Mouse (Mus musculus) liver, embryonic 14.5 days (tissue): ENCODE results near the gene Gm39566. TPM values are rescaled to one million over a fixed set of nuclear protein-coding genes. Genes with fewer than 3 reads are reported as not detected.

Experiments
- ATAC-seq: fragments of 200-750 bp; cut with Nextera tagmentation; 2 replicates; pipeline ENCODE4 v1.8.0; 2017; ENCODE audit warnings: moderate number of reproducible peaks, mild to moderate bottlenecking, moderate library complexity; ENCODE audit not compliant: insufficient read depth
- DNase-seq, 3 experiments: peaks; one replicate each; pipeline ENCODE4 v3.0.0-alpha.2; 2012 to 2013; ENCODE audit warnings: low read depth in 3 of 3, low spot score in 3 of 3
- H3K27ac ChIP-seq: fragments of 300-500 bp; sonication (generic); 2 replicates; pipeline ENCODE4 v1.5.1; 2014; ENCODE audit warnings: moderate library complexity, mild to moderate bottlenecking, control low read depth, inconsistent platforms
- H3K27me3 ChIP-seq: fragments of 300-500 bp; sonication (generic); 2 replicates; pipeline ENCODE4 v1.6.1; 2014; ENCODE audit warnings: mild to moderate bottlenecking, low read length, moderate library complexity; ENCODE audit not compliant: control insufficient read depth, insufficient read depth
- H3K36me3 ChIP-seq: fragments of 300-500 bp; sonication (generic); replicated peaks from 2 replicates; pipeline ENCODE4 v1.6.1; 2014; ENCODE audit warnings: low read depth; ENCODE audit not compliant: control insufficient read depth, insufficient read depth
- H3K4me1 ChIP-seq, 2 experiments: fragments of 200-500 bp in 1 of 2; fragments of 300-500 bp in 1 of 2; sonication (generic) in 1 of 2; replicated peaks; 2 replicates each; pipeline ENCODE4 v1.6.1; 2012 to 2014; ENCODE audit warnings: antibody characterized with exemption in 1 of 2, inconsistent platforms in 1 of 2, low read length in 1 of 2; ENCODE audit not compliant: control insufficient read depth in 2 of 2, insufficient read depth in 2 of 2
- H3K4me2 ChIP-seq: fragments of 300-500 bp; sonication (generic); 2 replicates; pipeline ENCODE4 v1.6.1; 2014; ENCODE audit warnings: low read depth, mild to moderate bottlenecking, control low read depth, moderate library complexity
- H3K4me3 ChIP-seq, 2 experiments: fragments of 200-500 bp in 1 of 2; fragments of 300-500 bp in 1 of 2; sonication (generic) in 1 of 2; 2 replicates each; pipeline ENCODE4 v1.5.1; 2012 to 2014; ENCODE audit warnings: low read depth in 2 of 2, low read length in 2 of 2, mild to moderate bottlenecking in 2 of 2, control low read depth in 1 of 2, inconsistent platforms in 1 of 2, moderate library complexity in 1 of 2; ENCODE audit not compliant: insufficient read depth in 1 of 2
- H3K9ac ChIP-seq: fragments of 300-500 bp; sonication (generic); replicated peaks from 2 replicates; pipeline ENCODE4 v1.6.1; 2014; ENCODE audit warnings: mild to moderate bottlenecking, control low read depth, moderate library complexity
- H3K9me3 ChIP-seq: fragments of 300-500 bp; sonication (generic); 2 replicates; pipeline ENCODE4 v1.6.1; 2016; ENCODE audit warnings: low read length, mixed read lengths; ENCODE audit not compliant: control insufficient read depth
- CTCF ChIP-seq: IDR thresholded peaks from 2 replicates; pipeline ENCODE4 v1.5.1; 2016; ENCODE audit warnings: antibody characterized with exemption, low read depth, control low read depth
- EP300 ChIP-seq: IDR thresholded peaks from 2 replicates; pipeline ENCODE4 v1.6.1; 2016; ENCODE audit warnings: antibody characterized with exemption, low read depth
- WGBS: fragments of 180-500 bp; shearing (Covaris S2); extraction: QIAGEN DNeasy Blood & Tissue Kit; methylation state at CpG from one replicate; pipeline ENCODE4 v1.1.7; 2014; ENCODE audit not compliant: insufficient replicate concordance; 5-methylcytosine and 5-hydroxymethylcytosine counted together
- polyA plus RNA-seq, 2 experiments: library from polyadenylated mRNA; depleted of rRNA in 1 of 2; stranded (reverse) in 1 of 2; unstranded in 1 of 2; fragments of >200 nt; fragmentation: Nextera tagmentation in 1 of 2; extraction: Ambion mirVana in 1 of 2; gene quantifications; 2 replicates each; pipeline versions ENCODE4 v1.2.1 to v1.2.3; 2012 to 2014

Gm39566 gene
- polyA plus RNA-seq, 2 experiments = not detected

- Histone ChIP-seq H3K9ac (no peak overlapping the region), H3K4me2 (no peak overlapping the region), H3K36me3 (no peaks in the 10 kb centered on the region), H3K9me3 (no peaks in the 10 kb centered on the region), H3K27me3 (peaks cover 44% of the 10 kb centered on the region), H3K4me1 (peaks cover 14 to 25% of the 10 kb centered on the region in 2 experiments), H3K27ac (no peak overlapping the region), H3K4me3 (no peak overlapping the region)
- ATAC-seq (no peak), DNase-seq (no peak)
- no peak for TF ChIP-seq CTCF
- no peak for TF ChIP-seq EP300
- 15% methylated on average over 9 of the region's 9 CpGs for WGBS
Measured at GRCm38 (mm10) chr11:69835326-69835965, 20.3 kb upstream of the Gm39566 start.

GRCm38 (mm10) chr11:69834001-69834549 lies 19.0 kb upstream of the Gm39566 start:
- Histone ChIP-seq H3K4me3 (peak overlapping the region; percentile 10 to 42; a peak in 3 of 4 replicates), H3K4me2 (peak overlapping the region; percentile 79), H3K36me3 (no peaks in the 10 kb centered on the region), H3K4me1 (peaks cover 10 to 19% of the 10 kb centered on the region in 2 experiments), H3K27me3 (peaks cover 44% of the 10 kb centered on the region), H3K9me3 (no peaks in the 10 kb centered on the region), H3K27ac (no peak overlapping the region), H3K9ac (peak overlapping the region; percentile 61)
- 3% methylated on average over 39 of the region's 48 CpGs for WGBS
- ATAC-seq (peak; percentile 7; the same call in 1 of the 2 replicates), DNase-seq (no peak)
- no peak for TF ChIP-seq CTCF
- no peak for TF ChIP-seq EP300

- ATAC-seq (no peak), DNase-seq (no peak)
- H3K9me3 ChIP-seq = no peaks in the 10 kb centered on the region
- no peaks in the 10 kb centered on the region for H3K36me3 ChIP-seq
- 32% methylated on average over 8 of the region's 8 CpGs for WGBS
- H3K27me3 ChIP-seq = peaks cover 44% of the 10 kb centered on the region
- H3K4me1 ChIP-seq = peaks cover 7 to 17% of the 10 kb centered on the region in 2 experiments
- H3K9ac ChIP-seq = peak overlapping the region; percentile 41
- TF ChIP-seq CTCF (no peak), EP300 (no peak)
- no peak overlapping the region for H3K27ac ChIP-seq
- H3K4me3 ChIP-seq = peak overlapping the region; percentile 10 to 42; a peak in 3 of 4 replicates
- H3K4me2 ChIP-seq = peak overlapping the region; percentile 79
Measured at GRCm38 (mm10) chr11:69833554-69833953, 18.5 kb upstream of the Gm39566 start.

DNA sequence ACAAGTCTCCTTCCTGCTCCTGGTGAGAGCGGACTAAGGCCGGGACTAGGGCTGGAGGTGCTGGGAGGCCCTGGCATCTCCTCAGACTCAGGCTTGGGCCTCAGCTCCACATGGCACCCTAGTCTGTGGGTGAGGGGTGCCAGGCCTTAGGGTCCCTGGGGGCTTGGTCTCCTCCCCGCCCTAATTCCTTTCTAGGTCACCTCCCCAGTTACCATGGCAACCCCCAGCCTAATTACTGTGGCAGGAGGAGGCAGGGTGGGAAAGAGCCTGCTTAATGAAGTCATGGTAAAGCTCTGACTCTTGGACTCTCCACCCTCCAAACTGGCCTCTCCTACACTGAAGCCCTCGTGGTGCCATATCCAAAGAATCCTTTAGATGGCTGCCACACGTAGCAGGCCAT lies 13.7 kb upstream of the Gm39566 start:
- peaks cover 4 to 6% of the 10 kb centered on the region in 2 experiments; a peak in 3 of 4 replicates for H3K4me1 ChIP-seq
- H3K36me3 ChIP-seq = no peaks in the 10 kb centered on the region
- no peak overlapping the region for H3K27ac ChIP-seq
- 62% methylated on average over 5 of the region's 5 CpGs for WGBS
- no peak for DNase-seq
- H3K4me2 ChIP-seq = no peak overlapping the region
- ATAC-seq = no peak
- H3K27me3 ChIP-seq = peaks cover 7% of the 10 kb centered on the region
- H3K9ac ChIP-seq = no peak overlapping the region
- no peak overlapping the region for H3K4me3 ChIP-seq
- no peaks in the 10 kb centered on the region for H3K9me3 ChIP-seq
- TF ChIP-seq EP300 = no peak
- TF ChIP-seq CTCF = no peak

- no peak overlapping the region for H3K27ac ChIP-seq
- H3K9ac ChIP-seq = no peak overlapping the region
- no peaks in the 10 kb centered on the region for H3K9me3 ChIP-seq
- H3K27me3 ChIP-seq = no peaks in the 10 kb centered on the region
- H3K4me3 ChIP-seq = no peak overlapping the region
- no peak overlapping the region for H3K4me2 ChIP-seq
- no peaks in the 10 kb centered on the region for H3K4me1 ChIP-seq
- H3K36me3 ChIP-seq = no peaks in the 10 kb centered on the region
- no peak for ATAC-seq
- TF ChIP-seq EP300 = no peak
- no peak for TF ChIP-seq CTCF
- WGBS = 59% methylated on average over 2 of the region's 2 CpGs
- no peak for DNase-seq
Measured at GRCm38 (mm10) chr11:69823456-69823855, 8.4 kb upstream of the Gm39566 start.
